Mouse (Mus musculus) heart, adult 9 months (tissue): Measurements from ENCODE around the gene Btbd35f21.
"Not testable (repeated sequence)": the region's sequence is repeated elsewhere in the genome, so short reads cannot be mapped to it uniquely, and the experiment has no call there.

Source experiments
- DNase-seq, 2 experiments: peaks; one replicate each; pipeline ENCODE4 v3.0.0; 2022; ENCODE audit warnings: low spot score in 2 of 2

Gene Btbd35f21

GRCm38 (mm10) chrX:32725809-32726208, at the start of gene Btbd35f21:
TSS of gene Btbd35f21 (plus strand) at chrX:32726109.
- DNase-seq: not testable (repeated sequence)
